Mouse (Mus musculus) layer of hippocampus, postnatal 25 days (tissue): ENCODE measurements around the gene C1rb. TPM values are rescaled to one million over a fixed set of nuclear protein-coding genes. Genes with fewer than 3 reads are reported as not detected.
A peak's percentile ranks its signal among the peaks of the same experiment; 100 is the strongest.
"Not testable (repeated sequence)": the region's sequence is repeated elsewhere in the genome, so short reads cannot be mapped to it uniquely, and the experiment has no call there.

Experiments used
- DNase-seq, 2 experiments: peaks; one replicate each; pipeline ENCODE4 v3.0.0; 2022; ENCODE audit warnings: mixed read lengths in 2 of 2, low spot score in 1 of 2; ENCODE audit errors: extremely low spot score in 1 of 2
- total RNA-seq, 2 experiments: library from RNA; stranded (reverse); gene quantifications; 2 replicates each; pipeline ENCODE4 v1.2.3; 2021

C1rb gene
- not detected for total RNA-seq

GRCm38 (mm10) chr6:124570026-124570425 lies at the start of gene C1rb:
Gene C1rb, plus strand, starts transcription at chr6:124570294.
- peak; percentile 45 to 75 for DNase-seq

DNA sequence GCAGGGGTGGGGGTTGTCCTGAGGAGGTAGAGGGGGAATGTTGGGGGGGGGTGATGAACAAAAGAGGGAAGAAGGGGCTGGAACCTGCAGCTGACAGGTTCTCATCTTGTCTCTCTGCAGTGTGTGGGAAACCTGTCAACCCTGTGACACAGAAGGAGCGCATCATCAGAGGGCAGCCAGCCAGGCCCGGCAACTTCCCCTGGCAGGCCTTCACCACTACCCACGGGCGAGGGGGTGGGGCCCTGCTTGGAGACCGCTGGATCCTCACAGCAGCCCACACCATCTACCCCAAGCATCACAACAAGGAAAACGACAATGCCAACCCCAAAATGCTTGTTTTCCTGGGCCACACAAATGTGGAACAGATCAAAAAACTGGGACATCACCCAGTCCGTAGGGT lies 48.0 kb upstream of the C1rb start:
- peak in 1 of 2 experiments; percentile 19 for DNase-seq

- no peak for DNase-seq
Observed at GRCm38 (mm10) chr6:124527881-124528280, 42.2 kb upstream of the C1rb start.

DNA sequence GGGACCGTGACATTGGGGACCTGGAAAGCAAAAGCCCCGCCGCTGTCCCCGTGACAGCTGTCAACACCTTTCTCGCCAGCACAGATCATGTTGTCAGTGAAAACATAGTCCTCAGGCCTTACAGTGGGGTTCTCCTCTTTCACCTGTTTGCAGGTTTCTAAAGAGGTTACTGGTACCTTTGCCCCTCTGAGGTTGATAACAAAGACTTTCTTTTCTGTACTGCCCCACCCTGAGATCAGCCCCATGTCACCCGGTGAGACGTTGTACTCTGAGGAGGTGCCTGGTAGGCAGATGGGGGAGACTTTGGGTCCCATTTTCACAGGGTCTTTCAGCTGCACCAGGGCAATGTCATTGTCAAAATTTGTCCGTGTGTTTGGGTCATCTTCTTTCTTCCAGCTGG lies 39.0 kb upstream of the C1rb start:
- DNase-seq, result no peak

DNA sequence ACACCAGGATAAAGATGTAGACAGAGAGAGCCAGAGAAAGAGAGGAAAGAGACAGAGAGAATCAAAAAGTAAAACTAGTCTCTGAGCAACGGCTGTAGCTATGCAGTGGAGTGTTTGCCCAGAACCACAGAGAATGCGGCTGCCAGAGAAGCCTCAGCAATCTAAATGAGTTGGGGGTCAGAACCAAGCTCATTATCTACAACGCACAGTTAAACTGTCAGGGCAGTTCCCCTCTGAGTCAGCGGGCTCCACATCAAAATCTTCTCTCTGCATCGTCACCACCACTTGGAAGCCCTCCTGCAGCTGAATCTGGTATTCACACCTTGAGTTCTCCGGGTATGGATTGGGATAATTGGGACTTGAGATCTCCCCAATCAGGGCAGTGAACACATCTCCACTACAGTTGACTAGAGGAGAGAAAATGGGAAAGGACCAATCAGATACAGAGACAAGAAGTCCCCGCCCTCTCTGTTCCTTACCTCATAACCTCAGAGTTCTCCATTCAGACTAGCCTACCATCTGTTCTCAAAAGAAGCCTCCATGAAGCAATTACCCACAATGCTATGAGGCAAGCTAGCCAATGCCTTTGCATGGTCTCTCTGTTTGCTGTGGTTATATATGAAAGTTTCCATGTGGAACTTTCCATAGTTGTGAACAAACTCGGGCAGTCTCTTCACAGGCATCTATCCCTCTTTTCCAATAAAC lies 33.8 kb upstream of the C1rb start:
- DNase-seq, result not testable (repeated sequence)

DNA sequence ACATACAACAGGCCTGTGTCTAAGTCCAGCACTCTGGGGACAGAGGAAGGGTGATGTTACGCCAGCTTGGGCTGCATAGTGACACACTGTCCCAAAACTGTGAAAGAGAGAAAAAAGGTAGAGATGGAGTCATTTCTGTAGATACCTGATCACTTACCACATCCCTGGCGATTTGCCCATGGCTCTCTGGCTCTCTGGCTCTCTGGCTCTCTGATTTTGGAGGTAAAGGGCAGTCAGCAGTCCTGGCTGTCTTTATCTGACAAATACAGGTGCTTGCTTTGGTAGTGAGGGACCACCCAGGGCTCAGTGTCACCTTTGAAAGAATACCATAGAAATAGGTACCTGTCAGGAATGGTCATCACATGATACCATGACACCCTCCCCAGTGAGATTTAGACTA lies 28.9 kb upstream of the C1rb start:
- not testable (repeated sequence) for DNase-seq

GRCm38 (mm10) chr6:124542284-124542683 lies 27.8 kb upstream of the C1rb start, which contains the start of gene C1s1:
Gene C1s1, minus strand, starts transcription at chr6:124542359.
- DNase-seq, result peak; percentile 19 to 73

GRCm38 (mm10) chr6:124544466-124544865 lies 25.6 kb upstream of the C1rb start:
- DNase-seq, result peak in 1 of 2 experiments; percentile 8

DNA sequence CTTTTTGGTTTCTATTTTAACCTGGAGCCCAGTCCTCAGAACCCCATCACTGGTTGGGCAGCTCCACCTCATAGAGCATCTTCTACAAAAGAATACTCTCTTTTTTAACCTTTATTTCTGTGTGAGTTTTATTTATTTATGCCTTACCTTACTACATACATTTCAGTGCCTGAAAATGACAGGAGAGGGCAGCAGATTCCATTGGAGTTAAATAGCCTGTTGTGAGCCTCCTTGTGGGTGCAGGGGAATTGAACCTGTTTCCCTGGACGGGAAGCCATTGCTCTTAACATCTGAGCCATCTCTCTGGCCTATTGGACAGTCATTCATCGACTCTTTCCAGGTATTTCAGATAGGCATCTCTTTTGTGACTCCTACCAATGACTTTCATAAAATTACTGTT lies 24.7 kb upstream of the C1rb start:
- DNase-seq, result no peak

DNA sequence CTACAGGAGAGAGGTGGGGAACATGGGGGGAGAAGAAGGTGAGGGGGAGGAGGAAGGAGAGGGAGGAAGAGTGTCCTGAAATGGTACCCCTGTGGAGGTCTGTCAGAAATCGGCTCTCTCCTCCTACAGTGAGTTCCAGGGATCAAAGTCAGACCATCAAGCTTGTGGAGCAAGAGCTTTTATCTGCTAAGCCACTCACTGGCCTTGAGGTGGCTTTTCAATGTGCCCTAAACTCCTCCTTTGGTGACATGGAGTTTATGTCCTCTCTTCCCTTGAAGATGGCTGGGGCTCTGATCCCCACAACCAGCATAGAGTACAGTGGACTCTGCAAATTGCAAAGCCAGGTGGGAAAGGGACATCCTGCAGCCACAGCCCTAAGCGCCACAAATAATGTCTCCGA lies 22.1 kb upstream of the C1rb start:
- not testable (repeated sequence) for DNase-seq

GRCm38 (mm10) chr6:124549023-124549550 lies 21.0 kb upstream of the C1rb start:
- DNase-seq, result no peak

- DNase-seq, result no peak
Observed at GRCm38 (mm10) chr6:124552766-124553165, 17.3 kb upstream of the C1rb start.

DNA sequence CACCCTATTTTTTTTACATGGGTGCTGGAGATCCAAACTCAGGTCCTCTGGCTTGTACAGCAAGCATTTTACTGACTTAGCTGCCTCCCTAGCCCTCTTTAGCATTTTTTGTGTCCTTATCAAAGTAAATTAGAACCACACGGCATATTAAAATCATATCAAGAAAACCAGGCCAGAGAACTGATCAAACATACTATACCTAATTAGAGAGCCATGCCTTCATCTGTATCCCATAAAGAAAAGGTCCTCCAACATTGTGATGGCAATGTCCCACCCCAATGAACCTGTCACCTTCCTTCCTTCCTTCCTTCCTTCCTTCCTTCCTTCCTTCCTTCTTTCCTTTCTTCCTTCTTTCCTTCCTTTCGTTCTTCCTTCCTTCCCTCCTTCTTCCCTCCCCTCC lies 14.1 kb upstream of the C1rb start:
- not testable (repeated sequence) for DNase-seq

DNA sequence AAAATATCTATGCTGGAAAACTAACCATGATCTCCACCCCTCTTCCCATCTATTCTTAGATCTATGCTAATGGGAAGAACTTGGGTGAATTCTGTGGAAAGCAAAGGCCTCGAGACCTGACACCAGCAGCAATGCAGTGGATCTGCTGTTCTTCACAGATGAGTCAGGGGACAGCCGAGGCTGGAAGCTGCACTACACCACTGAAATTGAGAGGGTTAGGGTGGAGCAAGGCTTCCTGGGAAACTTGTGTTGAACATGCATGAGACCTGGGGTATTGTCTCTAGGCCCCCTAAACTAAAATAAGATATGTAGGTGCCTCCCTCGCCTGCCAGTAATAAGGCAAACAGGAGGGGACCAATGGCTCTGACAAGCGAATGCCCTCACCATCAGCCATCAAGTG lies 8.9 kb upstream of the C1rb start:
- DNase-seq, result not testable (repeated sequence)

DNA sequence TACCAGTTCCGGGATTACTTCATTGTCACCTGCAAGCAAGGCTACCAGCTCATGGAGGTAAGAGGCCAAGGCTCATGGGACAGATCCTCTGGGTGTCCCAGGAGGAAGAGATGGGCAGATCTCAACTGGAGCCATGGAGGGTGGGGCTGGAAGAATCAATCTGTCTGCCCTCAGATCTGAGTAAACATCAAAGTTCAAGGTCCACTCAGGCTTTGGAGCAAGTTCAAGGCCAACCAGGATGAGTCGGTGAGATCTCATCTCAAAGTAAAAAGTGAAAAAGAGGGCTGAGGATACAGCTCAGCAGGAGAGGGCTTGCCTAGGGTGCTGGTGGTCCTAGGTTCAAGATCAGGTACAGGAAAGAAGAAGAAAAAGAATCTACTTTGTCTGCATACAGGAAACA lies 8.5 kb upstream of the C1rb start:
- DNase-seq, result not testable (repeated sequence)

- DNase-seq, result not testable (repeated sequence)
Observed at GRCm38 (mm10) chr6:124575155-124575678, 5.1 kb downstream of the C1rb start.

DNA sequence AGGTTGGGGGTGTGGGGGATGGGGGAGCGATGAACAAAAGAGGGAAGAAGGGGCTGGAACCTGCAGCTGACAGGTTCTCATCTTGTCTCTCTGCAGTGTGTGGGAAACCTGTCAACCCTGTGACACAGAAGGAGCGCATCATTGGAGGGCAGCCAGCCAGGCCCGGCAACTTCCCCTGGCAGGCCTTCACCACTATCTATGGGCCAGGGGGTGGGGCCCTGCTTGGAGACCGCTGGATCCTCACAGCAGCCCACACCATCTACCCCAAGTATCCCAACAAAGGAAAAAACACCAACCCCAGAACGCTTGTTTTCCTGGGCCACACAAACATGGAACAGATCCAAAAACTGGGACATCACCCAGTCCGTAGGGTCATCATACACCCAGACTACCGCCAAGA lies 10.1 kb downstream of the C1rb start:
- not testable (repeated sequence) for DNase-seq

GRCm38 (mm10) chr6:124582231-124582630 lies 12.1 kb downstream of the C1rb start:
- DNase-seq, result no peak

DNA sequence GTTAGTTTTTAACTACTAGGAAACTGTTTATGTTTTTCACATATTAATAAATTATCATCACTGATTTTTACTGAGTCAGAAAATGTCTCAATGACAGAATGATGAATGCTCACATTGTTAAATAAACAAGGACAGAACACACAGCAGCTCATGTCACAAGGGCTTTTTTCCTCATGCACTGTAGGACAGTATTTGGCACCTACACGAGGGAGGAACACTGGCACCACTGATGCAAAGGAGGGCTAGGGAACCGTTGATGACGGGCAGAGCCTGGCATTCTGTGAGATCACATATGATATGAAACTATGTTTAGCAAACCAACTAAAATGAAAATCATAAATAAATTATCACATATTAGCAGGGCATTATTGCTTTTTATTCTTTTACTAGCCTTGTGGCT lies 14.8 kb downstream of the C1rb start:
- DNase-seq, result no peak

- no peak for DNase-seq
Observed at GRCm38 (mm10) chr6:124585761-124586160, 15.7 kb downstream of the C1rb start.

- no peak for DNase-seq
Observed at GRCm38 (mm10) chr6:124586266-124586665, 16.2 kb downstream of the C1rb start.

DNA sequence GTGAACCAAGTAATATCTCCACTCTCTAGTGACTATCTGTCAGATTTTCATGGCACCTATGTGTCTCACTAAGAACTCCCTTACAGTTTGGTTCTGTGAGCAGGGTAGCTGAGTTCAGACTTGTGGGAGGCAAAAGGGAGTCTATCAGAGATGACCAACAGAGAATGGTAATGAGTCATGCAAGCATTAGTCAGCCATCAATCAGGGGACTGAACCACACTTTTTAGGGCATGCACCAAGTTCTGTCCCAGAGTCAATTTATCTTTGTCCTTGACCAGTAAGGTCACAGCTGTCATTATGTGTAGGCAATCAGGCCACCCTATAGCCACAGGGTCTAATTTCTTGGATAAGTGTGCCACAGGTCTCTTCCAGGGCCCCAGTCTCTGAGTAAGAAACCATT lies 18.7 kb downstream of the C1rb start:
- DNase-seq, result no peak
